Mouse (Mus musculus) megakaryocyte, embryonic 14.5 days (primary cell): ENCODE results near the gene Pald1.

ENCODE experiments used
- FLI1 ChIP-seq: IDR thresholded peaks from 2 replicates; pipeline ENCODE4 v1.6.1; 2012; ENCODE audit warnings: low read length, inconsistent platforms, mixed read lengths
- GATA1 ChIP-seq: IDR thresholded peaks from 3 replicates; pipeline ENCODE4 v1.6.1; 2012; ENCODE audit warnings: mixed read lengths, low read length, inconsistent platforms, borderline replicate concordance

GRCm38 (mm10) chr10:61405958-61406357 is 22.6 kb upstream of the Pald1 start:
- TF ChIP-seq FLI1, result no peak
- TF ChIP-seq GATA1, result no peak
